Mouse (Mus musculus): ENCODE results near the gene Mpp3.

DNA sequence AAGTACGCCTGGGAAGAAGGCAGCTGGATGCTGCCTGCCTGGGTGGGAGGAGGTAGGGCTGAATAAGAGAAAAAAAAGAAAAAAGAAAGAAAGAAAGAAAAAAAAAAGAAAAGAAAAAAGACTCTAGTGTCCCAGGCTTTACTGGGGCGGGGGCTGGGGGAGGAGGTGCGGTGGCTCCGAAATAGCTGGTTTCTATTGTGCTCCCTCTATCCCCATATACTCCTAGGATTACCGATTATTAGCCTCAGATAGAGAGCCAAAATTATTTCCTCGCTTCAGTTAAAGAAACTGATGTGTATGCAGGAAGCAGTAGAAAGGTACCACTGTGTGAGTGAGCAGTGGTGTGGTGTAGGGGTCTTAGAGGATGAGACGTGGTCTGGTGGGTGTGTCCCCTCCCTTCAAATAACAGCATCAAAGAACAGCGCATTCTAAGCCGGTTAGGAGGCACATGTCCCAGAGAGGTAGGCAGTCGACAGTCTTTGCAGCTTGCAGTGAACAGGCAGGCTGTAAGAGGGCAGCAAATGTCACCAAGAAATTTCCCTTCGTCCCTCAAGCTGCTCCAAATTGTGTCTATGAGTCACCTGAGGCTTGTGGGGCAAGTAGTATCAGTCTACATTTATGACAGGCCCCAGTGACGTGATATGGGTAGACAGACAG, 772 bp downstream of the Mpp3 start:
- TF ChIP-seq CTCF (IDR thresholded peaks at IDR 0.05; ENCODE audit: low read depth, low read length), result no peak
- no peak for TF ChIP-seq POLR2A (IDR thresholded peaks at IDR 0.05; ENCODE audit: insufficient read depth, low read length)
